Mouse (Mus musculus) thymus, adult 2 months (tissue): ENCODE measurements around the gene Strbp.

ENCODE experiments used
- CTCF ChIP-seq: fragments of 200-500 bp; IDR thresholded peaks from 2 replicates; pipeline ENCODE4 v1.5.1; 2012; ENCODE audit warnings: mild to moderate bottlenecking, control low read depth, low read length, moderate library complexity, borderline replicate concordance; ENCODE audit not compliant: control insufficient read depth, poor library complexity, insufficient read depth; ENCODE audit errors: extremely low read depth
- POLR2A ChIP-seq: fragments of 200-500 bp; IDR thresholded peaks from 2 replicates; pipeline ENCODE4 v1.6.1; 2012; ENCODE audit warnings: mild to moderate bottlenecking, low read length, control low read depth, moderate library complexity; ENCODE audit not compliant: control insufficient read depth, poor library complexity, insufficient read depth; ENCODE audit errors: extremely low read depth

- TF ChIP-seq CTCF = no peak
- no peak for TF ChIP-seq POLR2A
These were observed 16.6 kb downstream of the Strbp start for GRCm38 (mm10) chr2:37687031-37687430.
